Mouse (Mus musculus): ENCODE measurements around the gene Cpped1. TPM values are rescaled to one million over a fixed set of nuclear protein-coding genes. Genes with fewer than 3 reads are reported as not detected.

Gene Cpped1
- polyA plus RNA-seq, 1 experiment: 29.6 TPM

DNA sequence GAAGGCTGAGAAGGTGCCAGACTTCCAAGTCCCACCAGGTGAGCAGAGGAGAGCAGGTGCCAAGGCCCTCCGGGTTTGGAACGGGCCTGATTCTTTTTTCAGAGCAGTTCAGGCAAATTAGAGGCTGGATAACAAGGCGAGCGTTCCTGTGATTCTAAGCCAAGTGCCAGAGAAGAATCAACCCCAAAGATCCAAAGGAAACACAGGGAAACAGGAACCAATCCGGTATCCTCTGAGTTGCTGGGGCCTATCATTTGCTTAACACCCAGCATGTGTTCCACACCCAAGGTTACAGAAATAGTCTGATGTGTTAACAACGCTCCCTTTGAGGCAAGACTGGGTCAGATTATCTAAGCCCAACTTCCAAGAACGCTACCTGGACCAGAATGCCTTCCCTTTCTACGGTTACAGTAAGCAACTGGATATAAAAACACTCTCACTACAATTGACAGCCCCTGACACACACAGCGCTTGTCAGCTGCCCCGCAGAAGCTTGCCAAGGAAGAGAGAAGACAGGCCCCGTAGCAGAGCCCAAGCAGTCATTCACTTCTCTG is 707 bp downstream of the Cpped1 start:
- Histone ChIP-seq H3K4me3 (peak overlapping the region; percentile 68), H3K79me2 (ENCODE audit: control insufficient read depth, insufficient read depth) (peaks cover 28% of the 10 kb centered on the region), H3ac (ENCODE audit: control insufficient read depth, insufficient read length) (peak overlapping the region; percentile 62), H3K4me2 (ENCODE audit: low read depth) (peak overlapping the region; percentile 89), H3K27me3 (ENCODE audit: control insufficient read depth, insufficient read depth, insufficient read length) (peaks cover 3% of the 10 kb centered on the region), H3K36me3 (ENCODE audit: control insufficient read depth, insufficient read depth) (no peaks in the 10 kb centered on the region)
- TF ChIP-seq POLR2AphosphoS2 (IDR thresholded peaks at IDR 0.05; ENCODE audit: insufficient read length, low read depth): no peak
- TF ChIP-seq TCF3 (IDR thresholded peaks at IDR 0.05; ENCODE audit: insufficient read length, low read depth): no peak
- no peak for TF ChIP-seq POLR2A (IDR thresholded peaks at IDR 0.05; ENCODE audit: insufficient read length, low read depth)
- TF ChIP-seq MYOD1 (IDR thresholded peaks at IDR 0.05; ENCODE audit: control insufficient read depth in 1 of 3, insufficient read length in 2 of 3, low read depth in 2 of 3): no peak
- no peak for TF ChIP-seq MYOG (IDR thresholded peaks at IDR 0.05; ENCODE audit: control insufficient read depth in 1 of 3, insufficient read depth in 1 of 3, insufficient read length in 2 of 3, low read depth in 2 of 3)
- TF ChIP-seq REST (IDR thresholded peaks at IDR 0.05; ENCODE audit: insufficient read depth, insufficient read length): no peak
- TF ChIP-seq TCF12 (IDR thresholded peaks at IDR 0.05; ENCODE audit: insufficient read depth, poor library complexity, severe bottlenecking): no peak
- TF ChIP-seq USF1 (IDR thresholded peaks at IDR 0.05; ENCODE audit: low read depth): no peak
- TF ChIP-seq E2F4 (IDR thresholded peaks at IDR 0.05; ENCODE audit: insufficient read depth): no peak
- TF ChIP-seq SRF (IDR thresholded peaks at IDR 0.05; ENCODE audit: control insufficient read depth, insufficient read length, low read depth): no peak
- TF ChIP-seq CEBPB (IDR thresholded peaks at IDR 0.05; ENCODE audit: insufficient read depth, poor library complexity, severe bottlenecking): no peak
- no peak for TF ChIP-seq MAX (IDR thresholded peaks at IDR 0.05; ENCODE audit: low read depth)

- H3K27me3 ChIP-seq (ENCODE audit: control insufficient read depth, insufficient read depth, insufficient read length): peaks cover 3% of the 10 kb centered on the region
- peaks cover 31% of the 10 kb centered on the region for H3K79me2 ChIP-seq (ENCODE audit: control insufficient read depth, insufficient read depth)
- H3K4me2 ChIP-seq (ENCODE audit: low read depth): peak overlapping the region; percentile 89
- no peak overlapping the region for H3ac ChIP-seq (ENCODE audit: control insufficient read depth, insufficient read length)
- TF ChIP-seq TCF12 (IDR thresholded peaks at IDR 0.05; ENCODE audit: insufficient read depth, poor library complexity, severe bottlenecking): no peak
- TF ChIP-seq USF1 (IDR thresholded peaks at IDR 0.05; ENCODE audit: low read depth): no peak
- TF ChIP-seq POLR2AphosphoS2 (IDR thresholded peaks at IDR 0.05; ENCODE audit: insufficient read length, low read depth): no peak
- TF ChIP-seq MYOD1 (IDR thresholded peaks at IDR 0.05; ENCODE audit: control insufficient read depth in 1 of 3, insufficient read length in 2 of 3, low read depth in 2 of 3): no peak
- no peak for TF ChIP-seq MAX (IDR thresholded peaks at IDR 0.05; ENCODE audit: low read depth)
- no peak for TF ChIP-seq SRF (IDR thresholded peaks at IDR 0.05; ENCODE audit: control insufficient read depth, insufficient read length, low read depth)
- TF ChIP-seq E2F4 (IDR thresholded peaks at IDR 0.05; ENCODE audit: insufficient read depth): no peak
- TF ChIP-seq POLR2A (IDR thresholded peaks at IDR 0.05; ENCODE audit: insufficient read length, low read depth): no peak
- TF ChIP-seq MYOG (IDR thresholded peaks at IDR 0.05; ENCODE audit: control insufficient read depth in 1 of 3, insufficient read depth in 1 of 3, insufficient read length in 2 of 3, low read depth in 2 of 3): no peak
- H3K36me3 ChIP-seq (ENCODE audit: control insufficient read depth, insufficient read depth): no peaks in the 10 kb centered on the region
- H3K4me3 ChIP-seq: peak overlapping the region; percentile 68
Measured at GRCm38 (mm10) chr16:11907816-11908215, 1.4 kb downstream of the Cpped1 start.

DNA sequence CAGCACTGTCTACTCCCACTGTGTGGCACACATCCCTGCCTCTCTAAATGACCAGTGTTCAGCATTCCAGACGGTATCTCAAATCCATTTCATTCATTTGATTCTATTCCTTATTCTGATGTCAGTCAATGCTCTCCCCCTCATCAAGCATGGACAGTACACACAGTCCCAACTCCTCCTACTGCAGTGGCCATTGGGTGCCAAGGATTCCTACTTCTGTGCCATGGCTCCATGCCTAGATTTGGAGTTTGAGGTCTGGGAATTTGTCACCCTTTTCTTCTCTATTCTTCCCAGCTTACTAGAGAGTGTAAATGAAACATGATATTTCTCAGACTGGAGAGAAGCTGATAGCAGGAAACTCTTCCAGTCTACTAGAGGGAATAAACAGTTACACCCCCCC is 2.3 kb downstream of the Cpped1 start:
- TF ChIP-seq SRF (IDR thresholded peaks at IDR 0.05; ENCODE audit: control insufficient read depth, insufficient read length, low read depth): no peak
- TF ChIP-seq CEBPB (IDR thresholded peaks at IDR 0.05; ENCODE audit: insufficient read depth, poor library complexity, severe bottlenecking): no peak
- TF ChIP-seq MAX (IDR thresholded peaks at IDR 0.05; ENCODE audit: low read depth): no peak
- no peak for TF ChIP-seq MYOG (IDR thresholded peaks at IDR 0.05; ENCODE audit: control insufficient read depth in 1 of 3, insufficient read depth in 1 of 3, insufficient read length in 2 of 3, low read depth in 2 of 3)
- TF ChIP-seq REST (IDR thresholded peaks at IDR 0.05; ENCODE audit: insufficient read depth, insufficient read length): no peak
- no peak for TF ChIP-seq TCF12 (IDR thresholded peaks at IDR 0.05; ENCODE audit: insufficient read depth, poor library complexity, severe bottlenecking)
- Histone ChIP-seq H3ac (ENCODE audit: control insufficient read depth, insufficient read length) (no peak overlapping the region), H3K4me3 (no peak overlapping the region), H3K36me3 (ENCODE audit: control insufficient read depth, insufficient read depth) (no peaks in the 10 kb centered on the region), H3K27me3 (ENCODE audit: control insufficient read depth, insufficient read depth, insufficient read length) (no peaks in the 10 kb centered on the region), H3K79me2 (ENCODE audit: control insufficient read depth, insufficient read depth) (peaks cover 32% of the 10 kb centered on the region), H3K4me2 (ENCODE audit: low read depth) (no peak overlapping the region)

DNA sequence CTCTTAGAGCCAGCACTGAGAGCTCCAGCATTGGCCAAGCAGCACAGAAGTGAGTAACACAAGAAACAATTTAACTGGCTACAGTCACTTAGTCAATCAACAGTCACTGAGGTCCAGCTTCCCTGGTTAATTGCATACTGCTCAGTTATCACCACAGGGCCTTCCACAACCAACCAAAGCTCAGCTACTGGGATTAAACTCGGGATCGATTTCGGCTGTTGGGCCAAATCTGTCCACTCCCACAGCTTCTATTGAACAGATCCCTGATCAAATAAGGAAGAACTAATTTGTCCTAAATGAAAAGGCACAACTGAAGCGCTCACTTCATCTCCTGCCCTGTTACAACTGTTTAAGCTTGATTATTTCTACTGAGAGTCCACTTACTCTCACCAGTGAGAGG is 4.0 kb downstream of the Cpped1 start:
- Histone ChIP-seq H3ac (ENCODE audit: control insufficient read depth, insufficient read length) (no peak overlapping the region), H3K27me3 (ENCODE audit: control insufficient read depth, insufficient read depth, insufficient read length) (no peaks in the 10 kb centered on the region), H3K36me3 (ENCODE audit: control insufficient read depth, insufficient read depth) (no peaks in the 10 kb centered on the region), H3K79me2 (ENCODE audit: control insufficient read depth, insufficient read depth) (peaks cover 38% of the 10 kb centered on the region), H3K4me3 (no peak overlapping the region), H3K4me2 (ENCODE audit: low read depth) (no peak overlapping the region)
- TF ChIP-seq SRF (IDR thresholded peaks at IDR 0.05; ENCODE audit: control insufficient read depth, insufficient read length, low read depth) (no peak), POLR2A (IDR thresholded peaks at IDR 0.05; ENCODE audit: insufficient read length, low read depth) (no peak), REST (IDR thresholded peaks at IDR 0.05; ENCODE audit: insufficient read depth, insufficient read length) (no peak), USF1 (IDR thresholded peaks at IDR 0.05; ENCODE audit: low read depth) (no peak), TCF3 (IDR thresholded peaks at IDR 0.05; ENCODE audit: insufficient read length, low read depth) (no peak), E2F4 (IDR thresholded peaks at IDR 0.05; ENCODE audit: insufficient read depth) (no peak), MYOD1 (IDR thresholded peaks at IDR 0.05; ENCODE audit: control insufficient read depth in 1 of 3, insufficient read length in 2 of 3, low read depth in 2 of 3) (no peak), CEBPB (IDR thresholded peaks at IDR 0.05; ENCODE audit: insufficient read depth, poor library complexity, severe bottlenecking) (no peak), POLR2AphosphoS2 (IDR thresholded peaks at IDR 0.05; ENCODE audit: insufficient read length, low read depth) (no peak), TCF12 (IDR thresholded peaks at IDR 0.05; ENCODE audit: insufficient read depth, poor library complexity, severe bottlenecking) (no peak), MYOG (IDR thresholded peaks at IDR 0.05; ENCODE audit: control insufficient read depth in 1 of 3, insufficient read depth in 1 of 3, insufficient read length in 2 of 3, low read depth in 2 of 3) (no peak), MAX (IDR thresholded peaks at IDR 0.05; ENCODE audit: low read depth) (no peak)

Measured in myocyte (in vitro differentiated cells).